Mouse (Mus musculus) lung, postnatal 0 days (tissue): ENCODE data around the gene Neu1.

ENCODE experiments used
- CTCF ChIP-seq: IDR thresholded peaks from 2 replicates; pipeline ENCODE4 v1.5.1; 2016; ENCODE audit warnings: antibody characterized with exemption, mild to moderate bottlenecking
- EP300 ChIP-seq: IDR thresholded peaks from 2 replicates; pipeline ENCODE4 v1.6.1; 2016; ENCODE audit warnings: antibody characterized with exemption, mild to moderate bottlenecking, control low read depth

- TF ChIP-seq CTCF (no peak), EP300 (no peak)
Observed at GRCm38 (mm10) chr17:34951636-34952377, 20.8 kb downstream of the Neu1 start.
